Mouse (Mus musculus) stomach, embryonic 15.5 days (tissue): Measurements from ENCODE around the gene Mrpl54. TPM values are rescaled to one million over a fixed set of nuclear protein-coding genes. Genes with fewer than 3 reads are reported as not detected.

ENCODE experiments used
- ATAC-seq: fragments of 200-750 bp; cut with Nextera tagmentation; 2 replicates; pipeline ENCODE4 v1.8.0; 2017; ENCODE audit warnings: low read depth, moderate number of reproducible peaks, moderate TSS enrichment; ENCODE audit not compliant: insufficient read depth, low FRiP score
- H3K27ac ChIP-seq: fragments of 300-500 bp; sonication (generic); 2 replicates; pipeline ENCODE4 v1.5.1; 2015; ENCODE audit warnings: mild to moderate bottlenecking, inconsistent platforms
- H3K27me3 ChIP-seq: fragments of 300-500 bp; sonication (generic); replicated peaks from 2 replicates; pipeline ENCODE4 v1.6.1; 2015; ENCODE audit warnings: inconsistent platforms
- H3K36me3 ChIP-seq: fragments of 300-500 bp; sonication (generic); 2 replicates; pipeline ENCODE4 v1.6.1; 2015; ENCODE audit warnings: inconsistent platforms
- H3K4me1 ChIP-seq: fragments of 300-500 bp; sonication (generic); 2 replicates; pipeline ENCODE4 v1.6.1; 2015; ENCODE audit warnings: inconsistent platforms
- H3K4me2 ChIP-seq: fragments of 300-500 bp; sonication (generic); 2 replicates; pipeline ENCODE4 v1.6.1; 2015; ENCODE audit warnings: mild to moderate bottlenecking, inconsistent platforms
- H3K4me3 ChIP-seq: fragments of 300-500 bp; sonication (generic); replicated peaks from 2 replicates; pipeline ENCODE4 v1.5.1; 2015; ENCODE audit warnings: inconsistent platforms
- H3K9ac ChIP-seq: fragments of 300-500 bp; sonication (generic); 2 replicates; pipeline ENCODE4 v1.6.1; 2015; ENCODE audit warnings: inconsistent platforms
- H3K9me3 ChIP-seq: fragments of 300-500 bp; sonication (generic); 2 replicates; pipeline ENCODE4 v1.6.1; 2016; ENCODE audit warnings: inconsistent platforms
- WGBS: fragments of 180-500 bp; shearing (Covaris S2); methylation state at CpG from one replicate; pipeline ENCODE4 v1.1.7; 2015; 5-methylcytosine and 5-hydroxymethylcytosine counted together
- polyA plus RNA-seq: library from polyadenylated mRNA; unstranded; fragments of >200 nt; fragmentation: Nextera tagmentation; extraction: Ambion mirVana; gene quantifications from 2 replicates; pipeline ENCODE4 v1.2.1, GENCODE M21; 2015

Gene Mrpl54
- polyA plus RNA-seq, 1 experiment from 2014 or later, result 217 TPM

GRCm38 (mm10) chr10:81284189-81284588 is 17.5 kb upstream of the Mrpl54 start:
- Histone ChIP-seq H3K36me3 (no peaks in the 10 kb centered on the region), H3K4me3 (peak overlapping the region; percentile 50; the same call in 1 of the 2 replicates), H3K9ac (no peak overlapping the region), H3K4me2 (peak overlapping the region; percentile 85), H3K9me3 (no peaks in the 10 kb centered on the region), H3K27me3 (peaks cover 34% of the 10 kb centered on the region), H3K27ac (no peak overlapping the region; the same call in 1 of the 2 replicates), H3K4me1 (peaks cover 32% of the 10 kb centered on the region)
- 45% methylated on average over 6 of the region's 6 CpGs for WGBS
- ATAC-seq, result no peak

DNA sequence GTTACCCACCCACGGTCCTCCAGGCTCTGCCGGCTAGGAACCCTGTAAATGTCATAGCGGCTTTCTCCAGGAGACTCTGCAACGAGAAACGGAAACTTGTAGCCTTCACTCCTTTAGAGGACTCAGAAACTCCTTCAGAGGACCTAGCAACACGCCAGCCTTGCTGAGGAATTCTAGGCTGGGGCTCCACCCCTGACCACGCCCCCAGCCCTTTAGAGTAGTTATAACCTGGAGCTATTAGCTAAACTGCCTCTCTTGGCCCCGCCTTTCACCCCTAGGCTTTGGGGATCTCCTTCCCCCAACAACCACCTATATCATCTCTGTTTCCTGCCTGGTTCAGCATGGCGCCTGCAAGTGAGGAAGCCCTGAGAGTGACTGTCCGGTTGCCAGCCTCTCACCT is 12.8 kb upstream of the Mrpl54 start:
- Histone ChIP-seq H3K36me3 (no peaks in the 10 kb centered on the region), H3K9me3 (no peaks in the 10 kb centered on the region), H3K27ac (no peak overlapping the region), H3K4me3 (no peak overlapping the region), H3K4me1 (peaks cover 8% of the 10 kb centered on the region; the same call in 1 of the 2 replicates), H3K4me2 (no peak overlapping the region), H3K9ac (no peak overlapping the region), H3K27me3 (peaks cover 25% of the 10 kb centered on the region)
- WGBS, result 36% methylated on average over 10 of the region's 10 CpGs
- no peak for ATAC-seq

- no peak overlapping the region for H3K4me3 ChIP-seq
- no peak overlapping the region for H3K9ac ChIP-seq
- 76% methylated on average over 22 of the region's 22 CpGs for WGBS
- no peak overlapping the region for H3K27ac ChIP-seq
- no peak overlapping the region for H3K4me2 ChIP-seq
- H3K36me3 ChIP-seq, result peaks cover 15% of the 10 kb centered on the region; the same call in 1 of the 2 replicates
- H3K27me3 ChIP-seq, result peaks cover 12% of the 10 kb centered on the region; the same call in 1 of the 2 replicates
- H3K4me1 ChIP-seq, result no peaks in the 10 kb centered on the region
- no peak for ATAC-seq
- H3K9me3 ChIP-seq, result no peaks in the 10 kb centered on the region
Measured at GRCm38 (mm10) chr10:81277676-81278075, 10.9 kb upstream of the Mrpl54 start.

GRCm38 (mm10) chr10:81273842-81274241 is 7.1 kb upstream of the Mrpl54 start:
- Histone ChIP-seq H3K27me3 (no peaks in the 10 kb centered on the region), H3K27ac (no peak overlapping the region), H3K4me3 (no peak overlapping the region), H3K9me3 (no peaks in the 10 kb centered on the region), H3K4me1 (peaks cover 5% of the 10 kb centered on the region), H3K9ac (no peak overlapping the region), H3K36me3 (peaks cover 31% of the 10 kb centered on the region), H3K4me2 (no peak overlapping the region)
- 92% methylated on average over 19 of the region's 19 CpGs for WGBS
- ATAC-seq, result no peak

- peaks cover 11% of the 10 kb centered on the region for H3K4me1 ChIP-seq
- no peaks in the 10 kb centered on the region for H3K27me3 ChIP-seq
- H3K9me3 ChIP-seq, result no peaks in the 10 kb centered on the region
- WGBS, result 96% methylated on average over 21 of the region's 21 CpGs
- no peak overlapping the region for H3K27ac ChIP-seq
- 0 out of 2 replicates have a peak, but pooled peaks have one; percentile 4 for ATAC-seq
- H3K4me3 ChIP-seq, result no peak overlapping the region
- no peak overlapping the region for H3K4me2 ChIP-seq
- H3K36me3 ChIP-seq, result peaks cover 31% of the 10 kb centered on the region
- H3K9ac ChIP-seq, result no peak overlapping the region
Measured at GRCm38 (mm10) chr10:81272356-81272755, 5.6 kb upstream of the Mrpl54 start.

- Histone ChIP-seq H3K9ac (peak overlapping the region; percentile 70), H3K9me3 (no peaks in the 10 kb centered on the region), H3K27me3 (no peaks in the 10 kb centered on the region), H3K4me3 (peak overlapping the region; percentile 60), H3K4me2 (peak overlapping the region; percentile 73), H3K27ac (no peak overlapping the region), H3K36me3 (peaks cover 40% of the 10 kb centered on the region), H3K4me1 (peaks cover 15% of the 10 kb centered on the region)
- no peak for ATAC-seq
- WGBS, result 79% methylated on average over 16 of the region's 16 CpGs
Measured at GRCm38 (mm10) chr10:81268643-81269412, 2.1 kb upstream of the Mrpl54 start.

GRCm38 (mm10) chr10:81268056-81268455 is 1.3 kb upstream of the Mrpl54 start:
- H3K4me3 ChIP-seq, result peak overlapping the region; percentile 60
- H3K27me3 ChIP-seq, result no peaks in the 10 kb centered on the region
- ATAC-seq, result peak; percentile 34; the same call in 1 of the 2 replicates
- H3K4me2 ChIP-seq, result peak overlapping the region; percentile 73
- H3K4me1 ChIP-seq, result peaks cover 15% of the 10 kb centered on the region
- H3K9me3 ChIP-seq, result no peaks in the 10 kb centered on the region
- no peak overlapping the region for H3K27ac ChIP-seq
- WGBS, result 2% methylated on average over 23 of the region's 23 CpGs
- H3K36me3 ChIP-seq, result peaks cover 34% of the 10 kb centered on the region
- H3K9ac ChIP-seq, result peak overlapping the region; percentile 70

- Histone ChIP-seq H3K9ac (no peak overlapping the region), H3K27ac (no peak overlapping the region), H3K4me2 (peak overlapping the region; percentile 54), H3K9me3 (no peaks in the 10 kb centered on the region), H3K27me3 (0 out of 2 replicates have a peak, but pooled peaks cover 2% of the 10 kb centered on the region), H3K4me3 (peak overlapping the region; percentile 66), H3K36me3 (peaks cover 14% of the 10 kb centered on the region), H3K4me1 (peaks cover 15% of the 10 kb centered on the region)
- WGBS, result 90% methylated on average over 8 of the region's 8 CpGs
- no peak for ATAC-seq
Measured at GRCm38 (mm10) chr10:81265540-81265939, 1.2 kb downstream of the Mrpl54 start.

GRCm38 (mm10) chr10:81261025-81261424 is 5.7 kb downstream of the Mrpl54 start:
- H3K4me1 ChIP-seq, result peaks cover 18% of the 10 kb centered on the region
- H3K4me2 ChIP-seq, result no peak overlapping the region
- no peak overlapping the region for H3K4me3 ChIP-seq
- peaks cover 14% of the 10 kb centered on the region for H3K36me3 ChIP-seq
- no peaks in the 10 kb centered on the region for H3K9me3 ChIP-seq
- no peak for ATAC-seq
- H3K27ac ChIP-seq, result no peak overlapping the region
- WGBS, result 88% methylated on average over 4 of the region's 4 CpGs
- no peak overlapping the region for H3K9ac ChIP-seq
- peaks cover 46% of the 10 kb centered on the region for H3K27me3 ChIP-seq

- no peak for ATAC-seq
- no peak overlapping the region for H3K27ac ChIP-seq
- no peak overlapping the region for H3K4me3 ChIP-seq
- H3K4me2 ChIP-seq, result no peak overlapping the region
- H3K4me1 ChIP-seq, result peaks cover 13% of the 10 kb centered on the region
- H3K36me3 ChIP-seq, result peaks cover 3% of the 10 kb centered on the region; the same call in 1 of the 2 replicates
- no peaks in the 10 kb centered on the region for H3K9me3 ChIP-seq
- H3K27me3 ChIP-seq, result peaks cover 52% of the 10 kb centered on the region
- WGBS, result 44% methylated on average over 20 of the region's 21 CpGs
- no peak overlapping the region for H3K9ac ChIP-seq
Measured at GRCm38 (mm10) chr10:81259225-81259884, 7.4 kb downstream of the Mrpl54 start.

- H3K9ac ChIP-seq, result peak overlapping the region; percentile 27
- WGBS, result 2% methylated on average over 62 of the region's 62 CpGs
- ATAC-seq, result no peak
- no peaks in the 10 kb centered on the region for H3K36me3 ChIP-seq
- peaks cover 20% of the 10 kb centered on the region for H3K4me1 ChIP-seq
- no peak overlapping the region for H3K27ac ChIP-seq
- peaks cover 70% of the 10 kb centered on the region for H3K27me3 ChIP-seq
- no peaks in the 10 kb centered on the region for H3K9me3 ChIP-seq
- peak overlapping the region; percentile 80 for H3K4me2 ChIP-seq
- H3K4me3 ChIP-seq, result peak overlapping the region; percentile 43
Measured at GRCm38 (mm10) chr10:81257158-81258039, 9.3 kb downstream of the Mrpl54 start.
